Mouse (Mus musculus): Measurements from ENCODE around the gene Xrcc1.

DNA sequence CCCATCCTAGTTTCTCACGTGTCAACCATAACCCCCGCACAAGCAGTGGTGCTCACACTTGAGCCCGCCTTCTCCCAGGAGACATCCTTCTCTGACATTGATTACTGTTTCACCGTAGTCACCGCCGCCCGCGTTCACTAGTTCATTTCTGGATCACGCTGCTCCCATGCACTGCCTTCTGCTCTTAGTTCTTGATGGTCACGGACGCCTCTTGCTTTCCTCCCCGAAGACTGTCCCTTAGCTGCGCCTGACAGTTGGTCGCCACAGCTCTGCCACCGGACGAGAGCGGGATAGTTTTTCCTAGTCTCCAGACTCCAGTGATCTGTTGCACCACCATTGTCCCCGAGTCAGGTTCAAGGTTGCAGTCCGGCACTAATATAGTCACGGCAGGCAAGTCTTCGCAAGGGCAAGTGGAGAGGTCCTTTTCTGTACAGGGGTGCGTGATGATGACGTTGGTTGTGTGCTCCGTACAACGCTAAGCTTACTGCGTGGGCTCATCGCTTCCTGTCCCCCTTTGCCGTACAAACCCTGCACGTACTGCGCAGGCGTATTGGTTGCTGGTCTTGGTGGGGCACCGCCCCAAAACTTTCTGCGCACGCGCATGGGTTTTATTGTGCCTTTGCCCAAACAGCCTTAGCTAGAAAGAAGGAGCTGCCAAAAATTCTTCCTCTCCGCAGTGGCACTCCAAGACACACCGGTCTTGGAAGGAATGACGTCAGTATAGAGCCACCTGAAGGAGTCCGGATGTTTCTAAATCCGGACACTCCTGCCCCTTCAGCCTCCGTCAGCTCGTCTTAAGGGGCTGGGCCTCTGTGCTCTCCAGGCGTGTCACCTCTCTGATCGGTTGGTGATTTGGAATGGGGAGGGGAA, 15.8 kb upstream of the Xrcc1 start, which contains the start of gene Irgq:
- 0 out of 2 replicates have a peak, but pooled peaks have one; percentile 40 for TF ChIP-seq POLR2A (IDR thresholded peaks at IDR 0.05; ENCODE audit: borderline replicate concordance, low read depth, low read length)
- TF ChIP-seq CTCF (IDR thresholded peaks at IDR 0.05; ENCODE audit: low read depth, low read length) = no peak

Measured in bone marrow macrophage, adult 2 months (primary cell).